Mouse (Mus musculus): ENCODE measurements around the gene Vrk3. TPM values are rescaled to one million over a fixed set of nuclear protein-coding genes. Genes with fewer than 3 reads are reported as not detected.

Vrk3 gene
- polyA plus RNA-seq, 1 experiment from 2014 or later: 19.3 TPM

GRCm38 (mm10) chr7:44808927-44809326 lies 60.7 kb downstream of the Vrk3 start:
- ATAC-seq (no peak), DNase-seq (peak; percentile 9)
- TF ChIP-seq EP300 (IDR thresholded peaks at IDR 0.05; ENCODE audit: low read depth): no peak
- no peak for TF ChIP-seq CTCF (IDR thresholded peaks at IDR 0.05; ENCODE audit: low read depth)
- no peaks in the 10 kb centered on the region for H3K4me1 ChIP-seq (ENCODE audit: insufficient read depth)
- no peaks in the 10 kb centered on the region for H3K9me3 ChIP-seq (ENCODE audit: low read length)
- 58% methylated on average over 2 of the region's 2 CpGs for WGBS (ENCODE audit: insufficient replicate concordance)
- H3K4me2 ChIP-seq (ENCODE audit: low read depth, low read length): no peak overlapping the region
- H3K9ac ChIP-seq (replicated peaks): no peak overlapping the region
- no peak overlapping the region for H3K27ac ChIP-seq (ENCODE audit: low read depth)
- peaks cover 17% of the 10 kb centered on the region for H3K36me3 ChIP-seq (replicated peaks; ENCODE audit: insufficient read depth, low read length)
- no peaks in the 10 kb centered on the region for H3K27me3 ChIP-seq (ENCODE audit: insufficient read depth, low read length)
- no peak overlapping the region for H3K4me3 ChIP-seq (ENCODE audit: low read depth, low read length)

DNA sequence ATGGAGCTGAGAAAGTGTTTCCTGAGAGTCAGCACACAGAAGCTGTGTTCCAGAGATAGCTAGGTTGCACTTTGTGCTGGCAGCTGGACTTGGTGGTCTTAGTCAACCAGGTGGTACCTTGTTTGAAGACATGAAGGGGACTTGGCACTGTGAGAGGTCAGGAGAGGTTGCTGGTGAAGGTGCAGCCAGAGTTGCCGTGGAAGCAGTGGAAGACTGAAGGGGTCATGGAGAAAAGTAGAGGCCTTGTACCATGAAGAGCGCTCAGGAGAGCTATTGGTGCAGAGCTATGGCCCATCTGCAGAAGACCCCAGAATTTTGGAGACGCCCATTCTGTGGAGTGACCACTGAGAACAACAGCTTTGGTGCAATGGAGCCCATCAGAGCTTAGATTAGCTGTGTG lies 61.3 kb downstream of the Vrk3 start:
- no peaks in the 10 kb centered on the region for H3K4me1 ChIP-seq (ENCODE audit: insufficient read depth)
- peak; percentile 17 for DNase-seq
- TF ChIP-seq EP300 (IDR thresholded peaks at IDR 0.05; ENCODE audit: low read depth) (no peak), CTCF (IDR thresholded peaks at IDR 0.05; ENCODE audit: low read depth) (no peak)

DNA sequence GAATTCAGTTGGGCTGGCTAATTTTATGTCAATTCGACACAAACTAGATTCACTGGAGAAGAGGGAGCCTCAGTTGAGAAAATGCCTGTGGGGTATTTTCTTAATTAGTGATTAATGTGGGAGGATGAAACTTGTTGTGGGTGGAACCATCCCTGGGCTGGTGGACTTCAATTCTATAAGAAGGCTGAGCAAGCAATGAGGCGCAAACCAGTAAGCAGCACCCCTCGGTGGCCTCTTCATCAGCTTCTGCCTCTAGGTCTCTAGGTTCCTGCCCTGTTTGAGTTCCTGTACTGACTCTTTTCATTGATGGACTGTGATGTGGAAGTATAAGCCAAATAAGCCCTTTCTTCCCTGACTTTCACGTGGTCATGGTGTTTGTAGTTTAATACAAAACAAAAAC lies 62.2 kb downstream of the Vrk3 start:
- TF ChIP-seq CTCF (IDR thresholded peaks at IDR 0.05; ENCODE audit: low read depth): no peak
- no peak for TF ChIP-seq EP300 (IDR thresholded peaks at IDR 0.05; ENCODE audit: low read depth)
- H3K4me1 ChIP-seq (ENCODE audit: insufficient read depth): peaks cover 6% of the 10 kb centered on the region; the same call in 1 of the 2 replicates
- peak; percentile 11 for DNase-seq
- ATAC-seq: no peak
- WGBS (ENCODE audit: insufficient replicate concordance): 66% methylated on average over 4 of the region's 4 CpGs
- H3K9ac ChIP-seq (replicated peaks): no peak overlapping the region
- H3K9me3 ChIP-seq (ENCODE audit: low read length): no peaks in the 10 kb centered on the region
- H3K27ac ChIP-seq (ENCODE audit: low read depth): no peak overlapping the region
- H3K4me3 ChIP-seq (ENCODE audit: low read depth, low read length): no peak overlapping the region
- H3K27me3 ChIP-seq (ENCODE audit: insufficient read depth, low read length): no peaks in the 10 kb centered on the region
- H3K4me2 ChIP-seq (ENCODE audit: low read depth, low read length): no peak overlapping the region
- H3K36me3 ChIP-seq (replicated peaks; ENCODE audit: insufficient read depth, low read length): peaks cover 21% of the 10 kb centered on the region

More for the DNA sequence above, 61.3 kb downstream of the Vrk3 start:
- Histone ChIP-seq H3K27ac (ENCODE audit: low read depth) (no peak overlapping the region), H3K36me3 (replicated peaks; ENCODE audit: insufficient read depth, low read length) (peaks cover 17% of the 10 kb centered on the region), H3K9me3 (ENCODE audit: low read length) (no peaks in the 10 kb centered on the region), H3K9ac (replicated peaks) (no peak overlapping the region), H3K4me2 (ENCODE audit: low read depth, low read length) (no peak overlapping the region), H3K4me3 (ENCODE audit: low read depth, low read length) (no peak overlapping the region), H3K27me3 (ENCODE audit: insufficient read depth, low read length) (no peaks in the 10 kb centered on the region)
- ATAC-seq: peak; percentile 1; the same call in 1 of the 2 replicates
- WGBS (ENCODE audit: insufficient replicate concordance): 74% methylated on average over 3 of the region's 3 CpGs

DNA sequence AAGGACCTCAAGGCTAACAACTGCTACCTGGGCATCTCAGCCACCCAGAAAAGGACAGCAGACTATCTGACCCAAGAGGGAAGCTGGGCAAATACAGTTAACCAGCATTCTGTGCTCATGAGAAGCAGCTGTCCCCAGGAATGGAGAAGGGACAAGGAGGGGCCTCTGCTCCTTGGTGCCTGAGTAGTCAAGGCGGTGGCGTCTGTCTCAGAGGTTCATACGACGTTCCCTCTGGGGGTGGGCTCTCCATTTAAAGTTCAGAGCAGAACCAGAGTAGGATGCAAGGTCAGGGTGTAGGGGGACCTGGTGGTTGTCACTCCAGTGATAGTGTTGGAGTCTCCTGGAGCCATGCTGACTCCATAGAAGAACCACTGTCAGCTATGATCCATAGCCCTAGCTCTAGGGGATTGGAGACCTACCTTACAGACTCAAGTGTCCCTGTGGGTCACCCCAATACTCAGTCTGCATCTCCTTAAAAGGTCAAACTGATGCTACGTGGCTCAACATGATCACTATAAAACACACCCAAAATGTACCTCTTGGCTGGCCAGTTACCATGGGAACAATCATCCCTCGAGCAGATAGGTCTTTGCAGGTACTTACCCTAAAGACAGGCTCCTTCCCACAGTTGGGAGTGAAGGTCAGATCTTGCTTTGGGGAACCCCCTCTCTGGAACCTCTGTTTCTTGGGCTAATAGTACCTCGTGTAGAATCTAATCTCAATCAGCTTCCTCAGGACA lies 62.8 kb downstream of the Vrk3 start:
- DNase-seq: peak; percentile 14
- Histone ChIP-seq H3K27me3 (ENCODE audit: insufficient read depth, low read length) (no peaks in the 10 kb centered on the region), H3K4me2 (ENCODE audit: low read depth, low read length) (no peak overlapping the region), H3K4me3 (ENCODE audit: low read depth, low read length) (no peak overlapping the region), H3K36me3 (replicated peaks; ENCODE audit: insufficient read depth, low read length) (peaks cover 21% of the 10 kb centered on the region), H3K27ac (ENCODE audit: low read depth) (no peak overlapping the region), H3K9ac (replicated peaks) (no peak overlapping the region), H3K9me3 (ENCODE audit: low read length) (no peaks in the 10 kb centered on the region), H3K4me1 (ENCODE audit: insufficient read depth) (peaks cover 6% of the 10 kb centered on the region; the same call in 1 of the 2 replicates)
- ATAC-seq: no peak
- no peak for TF ChIP-seq CTCF (IDR thresholded peaks at IDR 0.05; ENCODE audit: low read depth)
- 76% methylated on average over 7 of the region's 7 CpGs for WGBS (ENCODE audit: insufficient replicate concordance)

DNA sequence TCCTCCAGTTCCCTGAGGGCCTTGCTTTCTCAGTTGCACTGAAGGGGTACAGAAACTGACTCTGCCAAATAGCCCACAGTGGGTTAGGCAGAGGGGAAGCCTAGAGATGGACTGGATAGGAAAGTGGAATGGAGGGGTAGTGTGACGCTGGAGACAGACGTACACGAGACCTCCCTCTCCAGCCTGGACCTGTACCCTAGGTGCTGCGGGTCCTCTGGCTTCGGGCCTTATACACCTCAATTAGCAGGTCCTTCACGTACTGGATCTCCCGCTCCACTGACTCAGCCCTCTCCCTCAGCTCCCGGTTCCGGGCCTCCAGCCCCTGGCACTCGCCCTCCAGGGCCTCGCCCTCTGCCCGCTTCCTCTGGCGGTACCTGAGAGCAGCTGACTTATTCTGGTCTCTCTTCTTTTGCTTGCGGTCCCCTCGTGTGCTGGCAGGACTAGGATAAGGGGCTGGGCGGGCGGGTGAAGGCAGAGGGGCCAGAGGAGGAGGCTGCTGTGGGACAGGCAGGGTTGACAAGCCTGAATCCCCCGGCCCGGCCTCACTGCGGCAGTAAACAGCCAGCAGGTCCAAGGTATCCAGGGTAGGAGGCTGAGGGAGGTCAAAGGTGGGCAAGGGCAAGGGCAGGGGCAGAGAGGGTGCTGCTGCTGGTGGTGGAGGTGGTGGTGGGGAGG lies 64.6 kb downstream of the Vrk3 start:
- TF ChIP-seq EP300 (IDR thresholded peaks at IDR 0.05; ENCODE audit: low read depth): no peak
- no peak for TF ChIP-seq CTCF (IDR thresholded peaks at IDR 0.05; ENCODE audit: low read depth)
- H3K27me3 ChIP-seq (ENCODE audit: insufficient read depth, low read length): no peaks in the 10 kb centered on the region
- 88% methylated on average over 20 of the region's 20 CpGs for WGBS (ENCODE audit: insufficient replicate concordance)
- H3K36me3 ChIP-seq (replicated peaks; ENCODE audit: insufficient read depth, low read length): peaks cover 21% of the 10 kb centered on the region
- H3K9ac ChIP-seq (replicated peaks): no peak overlapping the region
- H3K9me3 ChIP-seq (ENCODE audit: low read length): no peaks in the 10 kb centered on the region
- peak overlapping the region; percentile 6; the same call in 1 of the 2 replicates for H3K4me3 ChIP-seq (ENCODE audit: low read depth, low read length)
- DNase-seq: peak; percentile 13
- H3K27ac ChIP-seq (ENCODE audit: low read depth): 0 out of 2 replicates have a peak overlapping the region, but pooled peaks have one; percentile 7
- no peak for ATAC-seq
- peaks cover 13% of the 10 kb centered on the region for H3K4me1 ChIP-seq (ENCODE audit: insufficient read depth)
- peak overlapping the region; percentile 86 for H3K4me2 ChIP-seq (ENCODE audit: low read depth, low read length)

- ATAC-seq: peak; percentile 2
- peak overlapping the region; percentile 86 for H3K4me3 ChIP-seq (ENCODE audit: low read depth, low read length)
Measured at GRCm38 (mm10) chr7:44813985-44814384, 65.8 kb downstream of the Vrk3 start.

More at GRCm38 (mm10) chr7:44813985-44814384, 65.8 kb downstream of the Vrk3 start:
- WGBS (ENCODE audit: insufficient replicate concordance): 72% methylated on average over 3 of the region's 3 CpGs
- peak; percentile 30 for DNase-seq
- 0 out of 2 replicates have a peak overlapping the region, but pooled peaks have one; percentile 96 for H3K9ac ChIP-seq (replicated peaks)
- no peaks in the 10 kb centered on the region for H3K27me3 ChIP-seq (ENCODE audit: insufficient read depth, low read length)
- H3K27ac ChIP-seq (ENCODE audit: low read depth): peak overlapping the region; percentile 98; the same call in 1 of the 2 replicates
- H3K4me2 ChIP-seq (ENCODE audit: low read depth, low read length): peak overlapping the region; percentile 86
- no peaks in the 10 kb centered on the region for H3K9me3 ChIP-seq (ENCODE audit: low read length)
- H3K4me1 ChIP-seq (ENCODE audit: insufficient read depth): peaks cover 24% of the 10 kb centered on the region
- TF ChIP-seq CTCF (IDR thresholded peaks at IDR 0.05; ENCODE audit: low read depth) (no peak), EP300 (IDR thresholded peaks at IDR 0.05; ENCODE audit: low read depth) (no peak)
- H3K36me3 ChIP-seq (replicated peaks; ENCODE audit: insufficient read depth, low read length): peaks cover 21% of the 10 kb centered on the region
